Mouse (Mus musculus) megakaryocyte-erythroid progenitor cell, adult 5-6 weeks (primary cell): ENCODE measurements around the gene Copg2. TPM values are rescaled to one million over a fixed set of nuclear protein-coding genes. Genes with fewer than 3 reads are reported as not detected.
"Not testable (repeated sequence)": the region's sequence is repeated elsewhere in the genome, so short reads cannot be mapped to it uniquely, and the experiment has no call there.

Experiments used
- ATAC-seq: replicated peaks from 2 replicates; pipeline ENCODE4 v1.8.0; 2016; ENCODE audit warnings: mild to moderate bottlenecking, inconsistent platforms; ENCODE audit not compliant: severe bottlenecking, poor library complexity, low FRiP score, low TSS enrichment
- total RNA-seq, 2 experiments: library from RNA; stranded (forward) in 1 of 2; stranded (reverse) in 1 of 2; fragments of 200-1000, 215-1000 nt in 1 of 2; fragments of >200 nt in 1 of 2; fragmentation: Nextera tagmentation in 1 of 2; gene quantifications; 2 replicates each; pipeline ENCODE4 v1.2.3; 2014 to 2017

Gene Copg2
- total RNA-seq, 2 experiments from 2014 or later, result 19.8 to 35.9 TPM

GRCm38 (mm10) chr6:30855205-30855604 is 41.4 kb downstream of the Copg2 start:
- ATAC-seq, result no peak

DNA sequence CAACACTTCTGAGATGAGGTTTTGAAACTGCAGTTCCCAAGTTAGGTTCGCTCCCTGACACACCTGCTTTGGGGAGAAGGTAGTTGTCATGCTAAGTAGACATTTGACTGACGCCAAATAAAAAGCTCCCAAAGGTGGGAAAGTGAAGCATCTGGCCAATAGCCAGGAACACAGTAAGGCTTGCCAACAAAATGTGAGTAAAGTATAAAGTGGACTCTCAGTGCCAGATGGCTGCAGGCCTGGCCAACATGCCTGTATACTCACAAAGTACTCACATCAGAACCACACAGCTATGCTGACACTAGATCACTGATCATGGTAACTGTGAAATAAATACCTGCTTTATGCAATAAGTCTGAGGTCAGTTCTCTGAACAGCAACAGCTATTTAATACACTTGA is 46.8 kb downstream of the Copg2 start:
- no peak for ATAC-seq

DNA sequence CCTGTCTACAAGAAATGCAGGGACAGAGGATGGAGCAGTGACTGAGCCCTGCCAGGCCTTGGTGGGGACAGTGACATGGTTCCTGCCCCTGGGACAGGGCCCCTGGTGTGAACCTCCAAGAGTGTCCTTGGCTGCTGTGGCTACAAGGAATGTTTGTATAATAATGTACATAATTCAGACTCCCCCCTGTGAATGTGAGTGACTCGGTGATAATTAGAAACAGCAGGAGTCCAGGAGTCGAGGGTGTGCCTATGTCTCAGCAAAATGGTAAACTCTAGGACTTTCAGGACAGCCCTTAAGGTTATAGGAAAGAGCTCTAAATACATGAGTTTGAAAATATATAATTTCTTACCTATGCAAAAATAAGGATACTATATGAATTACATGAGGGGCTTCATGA is 64.4 kb downstream of the Copg2 start:
- no peak for ATAC-seq

DNA sequence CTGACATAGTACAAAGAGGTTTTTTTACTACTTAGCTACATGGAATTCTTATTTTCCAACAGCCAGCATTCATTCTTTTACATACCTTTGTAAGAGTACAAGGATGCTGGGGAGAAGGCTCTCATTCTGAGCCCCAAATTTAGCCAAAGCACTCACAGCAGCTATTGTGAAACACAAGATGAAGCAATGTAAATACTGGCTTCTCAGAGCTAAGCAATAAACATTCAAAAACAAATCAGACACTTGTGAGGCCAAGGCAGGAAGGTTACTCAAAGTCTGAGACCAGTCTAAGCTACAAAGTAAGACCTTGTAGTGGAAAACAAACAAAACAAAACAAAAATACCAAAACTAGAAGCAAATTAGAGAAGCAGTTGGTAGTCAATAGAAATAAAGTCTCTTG is 83.0 kb downstream of the Copg2 start:
- no peak for ATAC-seq

- ATAC-seq, result no peak
Measured at GRCm38 (mm10) chr6:30805053-30805752, 91.4 kb downstream of the Copg2 start.

DNA sequence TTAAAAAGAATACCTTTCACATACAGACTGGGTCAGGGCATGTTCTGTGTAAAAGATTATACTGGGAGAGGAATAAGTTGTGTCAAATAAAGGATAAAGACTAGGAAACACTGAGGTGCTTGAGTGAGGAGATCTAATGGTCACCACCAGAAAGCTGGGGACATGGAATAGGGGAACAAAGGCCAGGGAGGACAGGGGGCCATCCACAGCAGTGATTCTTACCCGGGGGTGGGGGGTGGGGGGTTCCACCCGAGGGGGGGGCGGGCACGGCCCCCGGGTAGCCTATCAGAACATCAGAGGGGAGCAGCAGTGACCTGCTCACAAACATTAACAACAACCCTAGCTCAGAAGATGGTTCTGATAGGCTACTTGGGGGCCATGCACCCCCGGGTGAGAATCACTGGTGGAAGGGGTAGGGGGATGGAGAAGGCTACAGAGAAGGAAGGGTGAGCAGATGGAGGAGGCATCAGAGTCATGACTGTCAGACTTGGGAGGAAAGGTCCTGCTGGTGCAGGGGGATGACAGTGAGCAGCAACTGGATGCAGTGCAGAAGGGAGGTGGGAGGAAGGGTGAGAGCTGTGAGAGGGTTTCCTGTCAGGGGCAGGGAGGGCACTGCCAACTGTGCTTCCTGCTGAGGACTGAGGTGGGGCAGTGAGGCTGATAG is 92.1 kb downstream of the Copg2 start:
- peak; percentile 85 for ATAC-seq

- ATAC-seq, result not testable (repeated sequence)
Measured at GRCm38 (mm10) chr6:30802915-30803314, 93.7 kb downstream of the Copg2 start.

GRCm38 (mm10) chr6:30751209-30751608 is 145.4 kb downstream of the Copg2 start:
- ATAC-seq, result no peak

DNA sequence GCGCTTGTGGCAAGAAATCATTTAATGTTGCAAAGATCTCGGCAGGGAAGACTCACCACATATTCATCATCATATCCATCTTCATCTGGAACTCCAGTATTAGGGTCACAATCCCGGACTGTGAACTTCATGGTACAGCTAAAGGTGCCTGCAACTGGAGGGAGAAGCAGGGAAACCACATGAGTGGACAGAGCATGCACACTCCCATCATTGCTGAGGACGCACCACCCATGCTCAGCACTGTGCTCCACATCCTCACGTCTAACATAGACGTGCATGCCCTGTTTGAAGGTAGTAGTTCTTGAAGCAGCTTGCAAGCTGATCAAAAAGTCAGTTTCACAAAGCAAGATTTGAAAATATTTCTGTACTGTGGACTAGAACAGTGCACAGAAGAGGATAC is 146.1 kb downstream of the Copg2 start:
- ATAC-seq, result no peak

DNA sequence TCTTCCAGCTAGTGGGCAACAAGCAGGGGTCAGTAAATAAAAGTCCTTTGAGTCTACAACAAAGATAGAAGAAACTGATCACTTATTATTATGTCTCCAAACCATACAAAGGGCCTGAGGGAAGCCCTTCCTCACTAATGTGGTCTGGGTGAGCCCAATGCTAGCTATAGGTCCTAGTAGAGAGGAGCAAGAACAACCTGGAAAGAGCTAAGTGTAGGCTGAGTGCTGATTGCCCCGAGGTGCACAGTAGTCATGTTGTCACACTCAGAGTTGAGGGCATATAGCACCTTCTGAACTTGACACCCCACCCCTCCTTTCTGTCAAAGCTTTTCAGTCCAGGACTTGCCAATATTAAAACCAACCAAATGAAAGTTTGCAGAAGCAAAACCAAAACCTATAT is 146.7 kb downstream of the Copg2 start:
- ATAC-seq, result no peak

DNA sequence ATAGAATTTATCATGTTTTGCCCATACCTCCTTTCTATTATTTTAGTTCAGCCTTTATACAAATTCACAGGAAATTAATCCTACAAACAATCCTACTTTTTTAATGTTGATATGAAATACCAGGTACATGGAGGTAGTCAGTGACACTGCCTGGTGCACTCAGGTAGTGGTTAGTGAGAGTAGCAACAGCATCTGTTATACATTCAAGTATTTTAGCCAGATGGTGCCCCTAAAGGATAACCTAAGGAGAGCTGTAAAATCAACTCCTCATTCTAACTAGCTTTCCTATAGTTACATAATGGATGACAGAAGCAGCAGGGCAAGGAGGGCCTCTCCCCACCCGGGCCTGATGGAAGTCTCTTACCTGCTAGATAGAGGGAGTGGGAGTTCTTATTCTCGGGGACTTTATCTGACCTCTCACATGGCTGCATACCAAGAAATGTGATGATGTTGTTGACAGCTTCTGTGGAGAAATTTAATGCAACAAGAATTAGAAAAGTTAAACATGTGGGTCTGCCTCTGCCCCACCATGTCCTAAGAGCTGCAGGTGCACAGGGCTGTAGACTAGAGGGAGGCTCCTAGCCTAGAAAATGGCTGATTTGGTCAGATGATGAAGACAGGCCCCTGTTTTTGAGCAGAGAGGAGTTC is 147.4 kb downstream of the Copg2 start:
- ATAC-seq, result no peak

- ATAC-seq, result no peak
Measured at GRCm38 (mm10) chr6:30748358-30748910, 148.2 kb downstream of the Copg2 start.

DNA sequence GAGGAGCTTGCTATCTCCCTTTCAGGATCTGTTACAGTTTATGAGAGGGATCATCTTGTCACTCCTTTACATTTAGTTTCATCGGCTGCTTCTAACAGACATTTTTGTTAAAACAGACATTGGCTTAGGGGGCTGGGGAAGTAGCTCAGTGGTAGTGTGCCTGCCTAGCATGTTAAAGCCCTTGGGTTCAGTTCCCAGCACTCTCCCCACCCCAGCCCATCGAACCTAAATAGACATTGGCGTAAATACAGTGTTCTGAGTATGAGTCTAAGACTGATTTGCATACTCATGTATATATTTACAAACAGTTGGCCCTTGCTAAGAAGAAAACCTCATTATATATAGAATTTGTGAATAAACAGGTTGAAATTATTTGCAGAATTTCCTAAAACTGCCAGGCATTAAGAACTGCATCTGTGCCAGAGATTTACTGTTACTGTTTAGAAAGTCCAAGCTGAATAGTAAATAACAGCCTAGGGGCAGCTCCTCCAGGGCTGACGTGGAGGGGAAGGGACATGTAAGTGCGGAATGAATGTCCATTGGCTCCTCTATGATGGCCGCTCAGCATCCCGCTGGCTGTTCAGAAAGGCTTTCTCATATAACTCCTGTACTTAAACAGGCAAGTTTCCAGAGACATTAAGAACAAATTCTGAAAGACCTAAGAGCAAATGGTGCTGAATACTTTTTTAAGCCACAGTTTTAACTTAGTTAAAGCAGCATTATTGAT is 148.8 kb downstream of the Copg2 start:
- ATAC-seq, result no peak

GRCm38 (mm10) chr6:30745591-30745990 is 151.0 kb downstream of the Copg2 start:
- ATAC-seq, result no peak

DNA sequence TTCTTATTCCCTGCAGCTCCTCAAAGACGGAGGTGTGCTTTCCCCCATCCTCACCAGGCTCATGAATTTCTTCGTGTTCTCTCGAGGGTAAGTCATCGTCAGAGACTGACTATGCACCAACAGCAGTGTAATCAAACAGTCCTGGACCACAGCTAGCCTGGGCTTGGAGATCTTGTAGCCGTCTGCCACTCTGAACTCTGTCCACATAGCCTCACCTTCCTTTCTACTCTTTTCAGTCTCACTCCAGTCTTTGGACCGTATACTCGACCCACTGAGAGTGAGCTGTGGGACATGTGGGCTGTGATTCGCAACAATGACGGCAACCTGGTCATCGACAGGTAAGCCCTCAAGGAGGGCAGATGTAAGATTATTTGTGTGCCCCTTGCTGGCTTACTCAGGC is 151.7 kb downstream of the Copg2 start:
- ATAC-seq, result no peak

- no peak for ATAC-seq
Measured at GRCm38 (mm10) chr6:30739177-30739747, 157.3 kb downstream of the Copg2 start.

- no peak for ATAC-seq
Measured at GRCm38 (mm10) chr6:30738464-30739006, 158.1 kb downstream of the Copg2 start.

GRCm38 (mm10) chr6:30737548-30738463 is 158.8 kb downstream of the Copg2 start:
- ATAC-seq, result no peak
